Mouse (Mus musculus) spleen, adult 2 months (tissue): ENCODE results near the gene Arl6ip5.

Source experiments
- CTCF ChIP-seq: fragments of 200-500 bp; IDR thresholded peaks from 2 replicates; pipeline ENCODE4 v1.5.1; 2011; ENCODE audit warnings: mild to moderate bottlenecking, inconsistent platforms; ENCODE audit not compliant: insufficient read depth, insufficient read length, insufficient replicate concordance; ENCODE audit errors: extremely low read depth
- POLR2A ChIP-seq: fragments of 200-500 bp; IDR thresholded peaks from 2 replicates; pipeline ENCODE4 v1.6.1; 2011; ENCODE audit warnings: low read depth, low read length, inconsistent platforms

DNA sequence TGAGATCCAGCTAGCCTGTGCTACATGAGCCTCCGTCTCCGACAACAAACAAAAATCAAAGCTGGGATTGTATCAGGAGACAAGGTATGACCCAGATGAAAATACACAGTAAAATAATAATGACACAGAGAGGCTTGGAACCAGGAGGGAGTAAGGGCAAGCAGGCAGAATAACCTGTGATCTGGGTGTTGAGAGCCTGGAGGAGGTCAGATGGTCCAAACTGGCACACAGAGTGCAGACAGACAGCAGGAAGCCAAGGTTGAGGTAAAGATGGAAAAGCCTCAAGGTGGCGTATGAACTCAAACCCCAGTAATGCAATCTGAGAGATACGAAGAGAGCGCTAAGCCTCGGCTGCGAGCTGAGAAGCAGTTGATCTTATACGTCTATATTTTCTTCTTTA is 14.0 kb downstream of the Arl6ip5 start:
- TF ChIP-seq CTCF (no peak), POLR2A (no peak)
